Mouse (Mus musculus) MEL (cell line): Measurements from ENCODE around the gene Rdh16f1. TPM values are rescaled to one million over a fixed set of nuclear protein-coding genes. Genes with fewer than 3 reads are reported as not detected.

Source experiments
- DNase-seq: peaks from one replicate; pipeline ENCODE4 v3.0.0; 2011; ENCODE audit warnings: low read depth, low spot score
- H3K27ac ChIP-seq: 2 replicates; pipeline ENCODE4 v1.5.1; 2012; ENCODE audit warnings: low read depth, mild to moderate bottlenecking, control low read depth, low read length, moderate library complexity; ENCODE audit not compliant: control insufficient read depth
- H3K27me3 ChIP-seq, 2 experiments: fragments of 150-350 bp in 1 of 2; sonication (generic) in 1 of 2; 2 replicates each; pipeline ENCODE4 v1.6.1; 2012; ENCODE audit warnings: low read length in 2 of 2, mild to moderate bottlenecking in 2 of 2, improper control_type of control experiment in 1 of 2, moderate library complexity in 1 of 2; ENCODE audit not compliant: insufficient read depth in 2 of 2, control insufficient read depth in 1 of 2
- H3K36me3 ChIP-seq, 2 experiments: 2 replicates each; pipeline ENCODE4 v1.6.1; 2012 to 2014; ENCODE audit warnings: low read length in 2 of 2, improper control_type of control experiment in 1 of 2, inconsistent platforms in 1 of 2, mild to moderate bottlenecking in 1 of 2; ENCODE audit not compliant: insufficient read depth in 2 of 2, control insufficient read depth in 1 of 2
- H3K4me1 ChIP-seq, 2 experiments: fragments of 150-350 bp in 1 of 2; sonication (generic) in 1 of 2; 2 replicates each; pipeline ENCODE4 v1.6.1; 2012; ENCODE audit warnings: low read length in 2 of 2, improper control_type of control experiment in 1 of 2, mild to moderate bottlenecking in 1 of 2; ENCODE audit not compliant: insufficient read depth in 2 of 2, control insufficient read depth in 1 of 2
- H3K4me3 ChIP-seq, 2 experiments: fragments of 150-350 bp in 1 of 2; sonication (generic) in 1 of 2; 2 replicates each; pipeline ENCODE4 v1.5.1; 2012; ENCODE audit warnings: low read depth in 2 of 2, low read length in 2 of 2, mild to moderate bottlenecking in 2 of 2, moderate library complexity in 2 of 2, control low read depth in 1 of 2, improper control_type of control experiment in 1 of 2; ENCODE audit not compliant: control insufficient read depth in 1 of 2, insufficient read depth in 1 of 2
- H3K79me2 ChIP-seq: 2 replicates; pipeline ENCODE4 v1.6.1; 2012; ENCODE audit warnings: mild to moderate bottlenecking, low read length, moderate library complexity; ENCODE audit not compliant: control insufficient read depth, poor library complexity, insufficient read depth
- H3K9ac ChIP-seq: 2 replicates; pipeline ENCODE4 v1.6.1; 2012; ENCODE audit warnings: low read depth, mild to moderate bottlenecking, control low read depth, low read length, moderate library complexity; ENCODE audit not compliant: control insufficient read depth, poor library complexity, severe bottlenecking
- H3K9me3 ChIP-seq: fragments of 150-350 bp; sonication (generic); replicated peaks from 2 replicates; pipeline ENCODE4 v1.6.1; 2012; ENCODE audit warnings: mild to moderate bottlenecking, low read length, improper control_type of control experiment, moderate library complexity; ENCODE audit not compliant: insufficient read depth
- CHD1 ChIP-seq: IDR thresholded peaks from 2 replicates; pipeline ENCODE4 v1.6.1; 2012; ENCODE audit warnings: low read depth, mild to moderate bottlenecking, inconsistent platforms, low read length, improper control_type of control experiment
- CHD2 ChIP-seq: IDR thresholded peaks from 2 replicates; pipeline ENCODE4 v1.6.1; 2011; ENCODE audit warnings: low read length, improper control_type of control experiment
- CTCF ChIP-seq, 3 experiments: IDR thresholded peaks in 2 of 3; conservative IDR thresholded peaks in 1 of 3; 2 replicates each; pipeline ENCODE4 v1.5.1; 2011 to 2012; ENCODE audit warnings: low read length in 3 of 3, low read depth in 2 of 3, mild to moderate bottlenecking in 2 of 3, improper control_type of control experiment in 1 of 3, inconsistent platforms in 1 of 3, mixed read lengths in 1 of 3, moderate library complexity in 1 of 3; ENCODE audit not compliant: control insufficient read depth in 1 of 3, insufficient read depth in 1 of 3, poor library complexity in 1 of 3, severe bottlenecking in 1 of 3
- ELF1 ChIP-seq: IDR thresholded peaks from 2 replicates; pipeline ENCODE4 v1.6.1; 2014; ENCODE audit warnings: low read depth, mild to moderate bottlenecking, inconsistent platforms, low read length, improper control_type of control experiment, moderate library complexity
- GATA1 ChIP-seq: IDR thresholded peaks from 2 replicates; pipeline ENCODE4 v1.6.1; 2011; ENCODE audit warnings: low read depth, low read length, improper control_type of control experiment
- JUND ChIP-seq: IDR thresholded peaks from 2 replicates; pipeline ENCODE4 v1.6.1; 2011; ENCODE audit warnings: low read depth, mild to moderate bottlenecking, improper control_type of control experiment, low read length
- KAT2A ChIP-seq: conservative IDR thresholded peaks from 2 replicates; pipeline ENCODE4 v1.6.1; 2012; ENCODE audit warnings: low read depth, low read length, improper control_type of control experiment, inconsistent platforms
- MAZ ChIP-seq: IDR thresholded peaks from 2 replicates; pipeline ENCODE4 v1.6.1; 2012; ENCODE audit warnings: low read depth, mild to moderate bottlenecking, inconsistent platforms, low read length, improper control_type of control experiment
- MXI1 ChIP-seq: IDR thresholded peaks from 2 replicates; pipeline ENCODE4 v1.6.1; 2011; ENCODE audit warnings: mild to moderate bottlenecking, low read depth, low read length, improper control_type of control experiment
- MYC ChIP-seq: IDR thresholded peaks from 2 replicates; pipeline ENCODE4 v1.6.1; 2011; ENCODE audit warnings: low read depth, mild to moderate bottlenecking, low read length, improper control_type of control experiment, moderate library complexity
- NELFE ChIP-seq: IDR thresholded peaks from 2 replicates; pipeline ENCODE4 v1.6.1; 2011; ENCODE audit warnings: low read depth, low read length, improper control_type of control experiment
- NRF1 ChIP-seq: IDR thresholded peaks from 2 replicates; pipeline ENCODE4 v1.6.1; 2014; ENCODE audit warnings: low read depth, mild to moderate bottlenecking, inconsistent platforms, low read length, improper control_type of control experiment, moderate library complexity; ENCODE audit not compliant: poor library complexity, insufficient read depth, severe bottlenecking
- SIN3A ChIP-seq: IDR thresholded peaks from 2 replicates; pipeline ENCODE4 v1.6.1; 2012; ENCODE audit warnings: low read length, improper control_type of control experiment, inconsistent platforms
- SMC3 ChIP-seq: IDR thresholded peaks from 2 replicates; pipeline ENCODE4 v1.6.1; 2011; ENCODE audit warnings: low read depth, low read length, improper control_type of control experiment
- TAL1 ChIP-seq: IDR thresholded peaks from 2 replicates; pipeline ENCODE4 v1.6.1; 2012; ENCODE audit warnings: mild to moderate bottlenecking, inconsistent platforms, low read length, moderate library complexity, mixed read lengths
- TBP ChIP-seq: IDR thresholded peaks from 2 replicates; pipeline ENCODE4 v1.8.0; 2011; ENCODE audit warnings: low read depth, low read length, improper control_type of control experiment
- ZC3H11A ChIP-seq: IDR thresholded peaks from 2 replicates; pipeline ENCODE4 v1.6.1; 2012; ENCODE audit warnings: low read depth, mild to moderate bottlenecking, inconsistent platforms, low read length, improper control_type of control experiment
- ZKSCAN1 ChIP-seq: IDR thresholded peaks from 2 replicates; pipeline ENCODE4 v1.6.1; 2012; ENCODE audit warnings: low read depth, mild to moderate bottlenecking, inconsistent platforms, low read length, improper control_type of control experiment, moderate library complexity
- ZMIZ1 ChIP-seq: IDR thresholded peaks from 2 replicates; pipeline ENCODE4 v1.6.1; 2012; ENCODE audit warnings: low read depth, mild to moderate bottlenecking, inconsistent platforms, low read length, improper control_type of control experiment, moderate library complexity
- polyA plus RNA-seq, 2 experiments: library from polyadenylated mRNA; stranded (reverse) in 1 of 2; unstranded in 1 of 2; fragments of >175 nt in 1 of 2; fragments of >200 nt in 1 of 2; gene quantifications; 2 replicates each; pipeline versions ENCODE4 v1.2.1 to v1.2.4; 2012; ENCODE audit warnings: low replicate concordance in 2 of 2, low read depth in 1 of 2; ENCODE audit not compliant: insufficient read length in 2 of 2, insufficient read depth in 1 of 2, missing spikeins in 1 of 2
- total RNA-seq: library from RNA; depleted of rRNA; stranded (reverse); fragments of 300-350 nt; gene quantifications from 2 replicates; pipeline ENCODE4 v1.2.3, GENCODE M21; 2012

Rdh16f1 gene
- total and polyA plus RNA-seq, 3 experiments = not detected

GRCm38 (mm10) chr10:127725136-127725535 lies 34.5 kb upstream of the Rdh16f1 start:
- H3K9ac ChIP-seq = no peak overlapping the region
- TF ChIP-seq CHD1 (no peak), TAL1 (no peak), NRF1 (no peak), CTCF (IDR thresholded peaks at IDR 0.05 in 2 of 3, conservative IDR thresholded peaks at IDR 0.05 in 1 of 3; ENCODE audit: control insufficient read depth in 1 of 3, insufficient read depth in 1 of 3, low read depth in 2 of 3, low read length in 3 of 3, poor library complexity in 1 of 3, severe bottlenecking in 1 of 3) (no peak), SMC3 (no peak), GATA1 (no peak), JUND (no peak), TBP (no peak), SIN3A (no peak), ZC3H11A (no peak), MYC (no peak)
- TF ChIP-seq, all 39 proteins: peak for 0

GRCm38 (mm10) chr10:127728437-127728836 lies 31.1 kb upstream of the Rdh16f1 start:
- Histone ChIP-seq H3K36me3 (peaks cover 0 to 11% of the 10 kb centered on the region in 2 experiments; a peak in 2 of 4 replicates), H3K27ac (no peak overlapping the region)
- DNase-seq = no peak
- TF ChIP-seq KAT2A (no peak), MAZ (no peak), TAL1 (no peak), CHD2 (no peak), NELFE (no peak), ZC3H11A (no peak), ZMIZ1 (no peak), ZKSCAN1 (no peak), MXI1 (no peak; the same call in 1 of the 2 replicates), TBP (no peak), ELF1 (no peak)
- TF ChIP-seq, all 39 proteins: peak for 0
- no peaks in the 10 kb centered on the region for H3K79me2 ChIP-seq
- no peaks in the 10 kb centered on the region for H3K9me3 ChIP-seq
- H3K4me1 ChIP-seq = peaks cover 17 to 31% of the 10 kb centered on the region in 2 experiments
- peaks cover 0 to 5% of the 10 kb centered on the region in 2 experiments; a peak in 3 of 4 replicates for H3K27me3 ChIP-seq
- H3K9ac ChIP-seq = no peak overlapping the region
- no peak overlapping the region for H3K4me3 ChIP-seq

More at GRCm38 (mm10) chr10:127725136-127725535, 34.5 kb upstream of the Rdh16f1 start:
- Histone ChIP-seq H3K4me3 (no peak overlapping the region), H3K4me1 (peaks cover 8 to 23% of the 10 kb centered on the region in 2 experiments), H3K27me3 (peaks cover 0 to 7% of the 10 kb centered on the region in 2 experiments; a peak in 3 of 4 replicates), H3K79me2 (no peaks in the 10 kb centered on the region), H3K9me3 (no peaks in the 10 kb centered on the region), H3K36me3 (peaks cover 0 to 11% of the 10 kb centered on the region in 2 experiments; a peak in 2 of 4 replicates), H3K27ac (no peak overlapping the region)
- DNase-seq = no peak
